Mouse (Mus musculus) cortical plate, adult 2 months (tissue): ENCODE data around the gene Rnf182. TPM values are rescaled to one million over a fixed set of nuclear protein-coding genes. Genes with fewer than 3 reads are reported as not detected.
A peak's percentile ranks its signal among the peaks of the same experiment; 100 is the strongest.

Experiments used
- H3K27ac ChIP-seq: fragments of 200-500 bp; 2 replicates; pipeline ENCODE4 v1.5.1; 2012; ENCODE audit warnings: low read length, control low read depth, inconsistent platforms; ENCODE audit not compliant: insufficient read depth
- H3K4me1 ChIP-seq: fragments of 200-500 bp; 2 replicates; pipeline ENCODE4 v1.6.1; 2011; ENCODE audit warnings: low read length; ENCODE audit not compliant: control insufficient read depth, insufficient read depth
- H3K4me3 ChIP-seq: fragments of 200-500 bp; 2 replicates; pipeline ENCODE4 v1.5.1; 2011; ENCODE audit warnings: mild to moderate bottlenecking, low read length, control low read depth; ENCODE audit not compliant: insufficient read depth
- CTCF ChIP-seq: fragments of 200-500 bp; IDR thresholded peaks from 2 replicates; pipeline ENCODE4 v1.5.1; 2011; ENCODE audit warnings: mild to moderate bottlenecking, control low read depth, low read length; ENCODE audit not compliant: insufficient read depth; ENCODE audit errors: extremely low read depth
- POLR2A ChIP-seq: fragments of 200-500 bp; IDR thresholded peaks from 2 replicates; pipeline ENCODE4 v1.6.1; 2011; ENCODE audit warnings: mild to moderate bottlenecking, low read length, control low read depth; ENCODE audit not compliant: insufficient read depth; ENCODE audit errors: extremely low read depth
- polyA plus RNA-seq: library from polyadenylated mRNA; depleted of rRNA; stranded (reverse); fragments of >200 nt; gene quantifications from 2 replicates; pipeline ENCODE4 v1.2.3, GENCODE M21; 2012

Rnf182 gene
- polyA plus RNA-seq, 1 experiment, result 7.3 TPM

DNA sequence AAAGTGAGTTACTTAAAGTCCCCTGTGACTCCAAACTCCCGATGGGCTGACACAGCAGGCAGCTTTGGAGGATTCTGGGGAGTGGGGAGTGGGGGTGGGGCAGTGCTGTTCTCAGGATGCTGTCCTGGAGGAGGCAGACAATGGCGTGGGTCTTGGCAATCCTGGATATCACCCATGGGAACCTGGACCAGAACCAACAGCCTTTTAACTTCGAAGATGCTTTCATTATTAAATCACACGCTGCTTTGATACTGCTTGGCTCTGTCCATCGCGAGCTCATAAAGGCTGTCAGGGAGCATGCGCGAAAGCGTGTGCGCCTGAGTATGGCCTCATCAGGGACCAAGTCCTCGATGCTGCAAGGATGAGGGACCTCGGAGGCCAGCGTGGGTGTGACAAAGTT is 12.5 kb upstream of the Rnf182 start:
- Histone ChIP-seq H3K4me3 (no peak overlapping the region), H3K4me1 (no peaks in the 10 kb centered on the region), H3K27ac (no peak overlapping the region)
- TF ChIP-seq CTCF (no peak), POLR2A (no peak)

DNA sequence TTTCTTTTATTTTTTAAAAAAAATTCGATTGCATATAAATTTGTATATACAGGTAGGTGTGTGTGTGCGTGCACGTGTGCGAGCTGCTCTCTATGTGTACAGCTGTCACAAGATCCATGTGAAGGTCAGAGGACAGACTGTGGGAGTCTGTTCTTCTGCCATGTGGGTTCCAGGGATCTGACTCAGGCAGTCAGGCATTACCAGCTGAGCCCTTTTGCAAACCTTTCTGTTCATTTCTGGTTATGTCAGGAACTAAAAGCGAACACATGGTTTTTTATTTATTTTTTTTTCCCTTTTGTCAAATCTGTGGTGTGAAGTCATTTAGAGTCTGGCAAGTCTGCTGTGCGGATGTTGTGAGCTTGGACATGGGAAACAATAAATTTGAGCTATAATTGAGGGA is 6.7 kb upstream of the Rnf182 start:
- TF ChIP-seq CTCF, result no peak
- TF ChIP-seq POLR2A, result no peak
- H3K4me1 ChIP-seq, result no peaks in the 10 kb centered on the region
- H3K4me3 ChIP-seq, result no peak overlapping the region
- no peak overlapping the region for H3K27ac ChIP-seq

DNA sequence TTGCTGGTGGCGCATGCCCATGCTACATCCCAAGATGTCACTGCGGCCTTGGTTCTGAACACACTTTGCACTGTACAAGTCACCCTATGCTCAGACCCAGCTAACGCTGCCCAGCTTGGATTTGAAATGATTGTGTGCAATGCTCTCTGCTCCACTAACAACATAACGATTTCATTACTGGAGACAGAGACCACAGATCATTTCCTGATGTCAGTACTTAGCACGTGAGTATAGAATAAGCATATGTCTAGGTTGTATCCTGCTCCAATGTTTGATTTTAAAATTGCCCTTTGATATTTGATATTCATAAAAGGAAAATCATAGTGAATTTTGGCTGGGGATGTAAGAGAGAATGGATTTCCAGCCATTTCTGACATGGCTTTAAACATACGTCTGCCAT is 3.5 kb upstream of the Rnf182 start:
- peaks cover 4% of the 10 kb centered on the region; the same call in 1 of the 2 replicates for H3K4me1 ChIP-seq
- no peak for TF ChIP-seq CTCF
- no peak for TF ChIP-seq POLR2A
- no peak overlapping the region for H3K4me3 ChIP-seq
- H3K27ac ChIP-seq, result no peak overlapping the region

DNA sequence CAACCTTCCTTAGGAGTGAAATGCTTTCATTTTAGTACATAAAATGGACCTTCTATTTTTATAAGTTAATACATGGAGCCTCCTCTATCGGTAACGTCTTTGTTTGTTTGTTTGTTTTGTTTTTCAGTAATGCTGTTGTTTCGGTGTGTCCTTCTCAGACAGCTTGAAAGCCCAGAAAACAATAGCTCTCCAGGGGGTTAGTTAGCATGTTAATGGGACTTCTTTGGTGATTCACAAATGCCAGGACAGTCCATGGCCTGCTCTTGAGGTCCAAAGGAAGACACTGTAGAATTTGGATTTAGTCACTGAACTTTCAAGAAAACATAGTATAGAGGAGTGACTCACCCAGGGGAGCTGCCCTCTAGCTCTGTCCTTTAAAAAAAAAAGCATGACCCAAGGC is 843 bp upstream of the Rnf182 start:
- H3K4me1 ChIP-seq, result peaks cover 4% of the 10 kb centered on the region; the same call in 1 of the 2 replicates
- no peak overlapping the region for H3K27ac ChIP-seq
- TF ChIP-seq POLR2A, result no peak
- no peak for TF ChIP-seq CTCF
- H3K4me3 ChIP-seq, result no peak overlapping the region; the same call in 1 of the 2 replicates

DNA sequence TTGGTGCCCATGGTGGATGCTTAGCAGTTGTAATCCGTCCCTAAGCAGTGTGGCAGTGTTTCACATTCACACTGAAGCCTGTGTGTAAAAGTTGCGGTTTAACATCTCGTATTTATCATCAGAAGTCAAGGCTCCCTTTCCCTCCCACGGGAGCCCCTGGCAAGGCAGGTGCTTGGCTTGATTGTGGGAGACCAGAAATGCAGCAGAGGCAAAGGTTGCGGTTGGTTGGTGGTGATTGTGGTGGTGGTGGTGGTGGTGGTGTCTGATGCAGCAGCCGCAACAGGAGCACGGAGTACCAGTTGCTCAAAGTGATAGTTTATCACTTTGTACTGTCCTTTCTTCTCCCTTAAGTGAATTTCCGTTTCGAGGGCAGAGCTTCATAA is 325 bp upstream of the Rnf182 start:
- peak overlapping the region; percentile 60; the same call in 1 of the 2 replicates for H3K27ac ChIP-seq
- peaks cover 4% of the 10 kb centered on the region; the same call in 1 of the 2 replicates for H3K4me1 ChIP-seq
- H3K4me3 ChIP-seq, result peak overlapping the region; percentile 81
- no peak for TF ChIP-seq POLR2A
- no peak for TF ChIP-seq CTCF

DNA sequence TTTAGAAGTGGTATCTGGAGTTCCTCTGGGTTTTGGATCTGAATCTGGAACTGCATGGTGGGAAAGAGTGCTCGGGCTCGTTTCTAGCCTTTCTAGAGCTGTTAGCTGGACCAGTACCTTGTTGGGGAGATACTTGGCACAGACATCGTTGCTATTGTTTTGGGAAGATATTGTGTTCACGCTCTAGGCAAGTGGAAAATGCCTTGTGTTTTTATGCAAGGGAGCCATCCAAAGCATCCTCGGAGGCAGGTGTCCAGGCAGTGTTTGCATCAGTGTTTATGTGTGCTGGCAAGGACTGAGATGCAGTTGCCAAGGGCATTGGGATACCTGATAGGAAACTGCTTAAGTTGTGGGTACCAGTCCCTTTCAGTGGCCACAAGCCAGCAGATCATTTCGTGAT is 1.0 kb downstream of the Rnf182 start:
- Histone ChIP-seq H3K4me3 (peak overlapping the region; percentile 81), H3K4me1 (peaks cover 4% of the 10 kb centered on the region; the same call in 1 of the 2 replicates), H3K27ac (no peak overlapping the region)
- TF ChIP-seq CTCF (no peak), POLR2A (no peak)

DNA sequence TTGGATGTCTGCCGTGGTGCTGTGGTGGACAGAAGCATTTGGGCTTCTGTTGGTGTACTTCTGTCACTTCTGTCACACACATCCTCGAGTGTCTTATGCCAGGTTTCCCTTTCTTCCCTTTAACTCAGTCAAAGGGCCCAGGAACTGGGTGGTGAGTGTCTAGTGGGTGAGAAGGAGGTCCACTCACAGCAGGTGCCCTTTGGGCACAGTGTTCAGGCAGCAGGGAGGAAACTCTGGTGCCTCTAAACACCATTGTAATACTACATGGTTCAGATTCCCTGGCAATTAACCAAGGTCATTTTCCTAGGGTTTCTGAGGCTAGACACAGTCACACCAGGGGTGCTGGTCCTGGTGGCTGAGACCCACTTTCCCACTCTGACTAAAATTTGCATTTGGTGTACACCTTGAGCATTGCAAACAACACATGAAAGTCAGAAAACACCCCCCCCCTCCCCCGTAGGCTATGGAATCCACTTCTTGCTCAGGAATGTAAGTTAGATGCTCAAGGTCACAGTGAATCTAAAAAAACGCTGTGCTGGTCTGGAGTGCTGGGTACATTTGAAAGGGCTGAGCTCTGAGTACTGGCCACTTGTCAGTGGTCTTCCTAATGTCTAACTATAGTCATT is 4.2 kb downstream of the Rnf182 start:
- Histone ChIP-seq H3K4me3 (no peak overlapping the region), H3K4me1 (peaks cover 4% of the 10 kb centered on the region; the same call in 1 of the 2 replicates), H3K27ac (no peak overlapping the region)
- TF ChIP-seq CTCF (no peak), POLR2A (no peak)

DNA sequence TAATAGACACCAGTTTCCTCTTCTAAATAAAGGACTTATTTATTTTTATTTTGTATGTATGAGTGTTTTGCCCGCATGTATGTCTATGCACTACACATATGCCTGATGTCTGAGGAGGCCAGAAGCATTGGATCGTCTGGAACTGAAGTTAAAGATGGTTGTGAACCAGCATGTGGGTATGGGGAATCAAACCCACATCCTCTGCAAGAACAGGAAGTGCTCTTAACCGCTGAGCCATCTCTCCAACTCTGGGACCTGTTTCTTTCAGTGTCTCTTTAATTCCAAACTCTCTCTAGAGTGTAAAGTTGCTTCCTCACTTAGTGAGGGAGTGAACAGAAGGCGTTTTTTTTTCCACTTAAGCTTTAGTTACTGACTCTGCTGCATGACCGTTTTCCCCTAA is 12.4 kb downstream of the Rnf182 start:
- Histone ChIP-seq H3K4me3 (no peak overlapping the region), H3K27ac (no peak overlapping the region), H3K4me1 (no peaks in the 10 kb centered on the region; the same call in 1 of the 2 replicates)
- TF ChIP-seq CTCF (no peak), POLR2A (no peak)

DNA sequence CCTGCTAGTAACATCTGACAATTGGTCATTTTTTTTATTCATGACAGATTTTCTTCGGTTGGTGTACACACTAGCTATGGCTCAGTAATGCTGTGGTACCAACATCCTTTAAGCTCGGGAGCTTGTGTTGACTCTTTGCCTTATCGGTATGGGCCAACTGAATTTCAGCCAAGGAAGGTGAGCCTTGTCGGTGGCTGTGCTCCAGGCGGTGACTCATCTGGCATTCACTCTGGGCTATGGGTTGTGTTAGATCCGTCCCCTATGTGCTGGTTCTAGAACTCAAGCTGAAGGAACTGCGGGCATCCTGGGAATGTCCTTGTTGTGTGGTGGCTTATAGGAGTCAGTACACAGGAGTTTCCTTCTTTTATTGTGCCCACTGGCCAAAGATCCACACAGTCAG is 14.3 kb downstream of the Rnf182 start:
- H3K4me1 ChIP-seq, result no peaks in the 10 kb centered on the region; the same call in 1 of the 2 replicates
- no peak overlapping the region for H3K4me3 ChIP-seq
- H3K27ac ChIP-seq, result no peak overlapping the region
- no peak for TF ChIP-seq CTCF
- no peak for TF ChIP-seq POLR2A

DNA sequence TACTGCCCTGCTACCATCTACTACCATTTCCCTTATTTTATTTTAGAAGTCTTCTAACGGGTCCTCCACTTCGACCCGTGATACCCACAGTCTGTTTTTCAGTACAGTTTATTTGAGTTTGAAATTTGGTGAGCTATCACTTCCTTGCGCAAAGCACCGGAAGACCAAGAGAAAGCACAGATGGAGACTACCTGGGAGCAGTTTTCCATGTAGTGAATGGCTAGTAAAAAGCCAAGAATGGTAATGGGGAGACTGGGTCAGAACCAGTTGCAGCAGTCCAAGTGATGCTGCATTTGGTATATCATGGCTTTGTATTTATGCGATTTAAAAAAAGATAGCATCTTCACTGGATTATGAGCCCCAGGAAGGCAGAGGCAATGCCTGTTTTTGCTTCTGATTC is 15.8 kb downstream of the Rnf182 start:
- Histone ChIP-seq H3K4me3 (no peak overlapping the region), H3K27ac (no peak overlapping the region), H3K4me1 (no peaks in the 10 kb centered on the region; the same call in 1 of the 2 replicates)
- TF ChIP-seq CTCF (no peak), POLR2A (no peak)

DNA sequence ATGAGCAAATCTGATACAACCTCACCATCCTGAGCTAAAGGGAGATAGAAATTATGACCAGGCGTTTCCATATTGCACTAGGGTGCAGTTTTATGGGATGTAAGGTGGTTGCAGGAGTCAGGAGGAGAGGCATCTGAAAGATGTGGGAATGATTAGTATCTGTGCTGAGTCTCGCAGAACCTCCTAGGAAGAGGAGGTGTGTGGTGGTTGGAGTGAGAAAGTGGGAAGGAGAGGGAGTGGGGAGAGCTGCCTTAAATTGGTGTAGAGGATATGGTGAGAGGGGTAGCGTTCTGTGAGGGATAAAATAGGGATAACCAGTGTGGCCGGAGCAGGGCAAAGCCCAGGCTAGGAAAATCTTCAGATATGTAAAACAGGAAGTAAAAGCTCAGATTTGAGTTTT is 17.5 kb downstream of the Rnf182 start:
- TF ChIP-seq POLR2A (no peak), CTCF (no peak)
- H3K27ac ChIP-seq, result no peak overlapping the region

More for the DNA sequence above, 17.5 kb downstream of the Rnf182 start:
- Histone ChIP-seq H3K4me3 (no peak overlapping the region), H3K4me1 (no peaks in the 10 kb centered on the region; the same call in 1 of the 2 replicates)
